Mouse (Mus musculus): ENCODE data around the gene Nlrp1b. TPM values are rescaled to one million over a fixed set of nuclear protein-coding genes. Genes with fewer than 3 reads are reported as not detected.
A peak's percentile ranks its signal among the peaks of the same experiment; 100 is the strongest.

The Nlrp1b gene
- total and polyA plus RNA-seq, 3 experiments = 0.38 to 1.4 (median 0.42) TPM

GRCm38 (mm10) chr11:71202703-71203102 lies 27.8 kb downstream of the Nlrp1b start:
- in situ Hi-C loops (cut with MboI; ENCODE audit: low pct_ligation_motif_present, low pct_unique_long_range_greater_than_20kb, low sequenced_read_pairs) = no loop called here
- peaks cover 0 to 21% of the 10 kb centered on the region in 2 experiments; a peak in 2 of 4 replicates for H3K4me1 ChIP-seq (ENCODE audit: control insufficient read depth in 1 of 2, insufficient read depth in 2 of 2)
- no peaks in the 10 kb centered on the region for H3K9me3 ChIP-seq (replicated peaks; ENCODE audit: low read length)
- 0 out of 2 replicates have a peak overlapping the region, but pooled peaks have one; percentile 6 for H3K9ac ChIP-seq (ENCODE audit: insufficient read depth, low read depth)
- TF ChIP-seq POLR2AphosphoS2 (IDR thresholded peaks at IDR 0.05; ENCODE audit: low read depth, low read length) = no peak
- TF ChIP-seq NRF1 (IDR thresholded peaks at IDR 0.05; ENCODE audit: low read depth, low read length) = peak; percentile 17; the same call in 1 of the 2 replicates
- no peaks in the 10 kb centered on the region for H3K27me3 ChIP-seq (replicated peaks)
- no peak overlapping the region for H3K4me3 ChIP-seq (replicated peaks in 1 of 3; ENCODE audit: low read depth in 2 of 3, low read length in 2 of 3, poor library complexity in 1 of 3)
- no peaks in the 10 kb centered on the region for H3K79me2 ChIP-seq (replicated peaks; ENCODE audit: control insufficient read depth, extremely low read depth, insufficient read depth, poor library complexity, severe bottlenecking)
- DNase-seq (ENCODE audit: extremely low read depth) = peak; percentile 22
- H3K4me2 ChIP-seq (ENCODE audit: insufficient read depth, low read depth, poor library complexity, severe bottlenecking) = no peak overlapping the region
- H3K36me3 ChIP-seq (replicated peaks in 1 of 2; ENCODE audit: control insufficient read depth in 1 of 2, insufficient read depth in 1 of 2, low read length in 1 of 2) = peaks cover 0 to 10% of the 10 kb centered on the region in 2 experiments
- dilution Hi-C loops (cut with MboI; ENCODE audit: extremely low pct_ligation_motif_present, extremely low pct_unique_long_range_greater_than_20kb, low sequenced_read_pairs) = no loop called here
- no peak overlapping the region for H3K27ac ChIP-seq (ENCODE audit: insufficient read depth, low read depth)

DNA sequence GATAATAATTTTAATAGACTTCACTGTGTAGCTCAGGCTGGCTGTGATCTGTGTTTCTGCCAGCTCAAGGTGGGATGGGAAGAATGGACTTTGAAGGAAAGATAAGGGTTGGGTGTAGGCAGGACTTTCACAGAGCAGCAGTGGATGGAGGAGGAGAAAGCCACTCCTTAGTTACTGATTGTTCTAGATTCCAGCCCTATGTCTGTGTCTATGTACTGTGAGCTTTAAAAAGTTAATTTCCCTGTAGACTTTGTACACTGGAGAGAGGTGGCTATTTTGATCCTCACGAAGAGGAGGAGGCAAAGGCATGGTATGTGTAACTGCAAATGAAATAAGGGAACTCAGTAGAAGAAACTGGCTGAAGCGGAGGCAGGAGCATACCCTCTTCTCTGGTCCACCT lies 31.2 kb downstream of the Nlrp1b start:
- dilution Hi-C loops (cut with MboI; ENCODE audit: extremely low pct_ligation_motif_present, extremely low pct_unique_long_range_greater_than_20kb, low sequenced_read_pairs) = no loop called here
- H3K4me1 ChIP-seq (ENCODE audit: control insufficient read depth in 1 of 2, insufficient read depth in 2 of 2) = peaks cover 0 to 15% of the 10 kb centered on the region in 2 experiments; a peak in 2 of 4 replicates
- H3K9me3 ChIP-seq (replicated peaks; ENCODE audit: low read length) = no peaks in the 10 kb centered on the region
- H3K79me2 ChIP-seq (replicated peaks; ENCODE audit: control insufficient read depth, extremely low read depth, insufficient read depth, poor library complexity, severe bottlenecking) = no peaks in the 10 kb centered on the region
- H3K27ac ChIP-seq (ENCODE audit: insufficient read depth, low read depth) = no peak overlapping the region
- in situ Hi-C loops (cut with MboI; ENCODE audit: low pct_ligation_motif_present, low pct_unique_long_range_greater_than_20kb, low sequenced_read_pairs) = no loop called here
- no peaks in the 10 kb centered on the region for H3K27me3 ChIP-seq (replicated peaks)
- peaks cover 0 to 10% of the 10 kb centered on the region in 2 experiments for H3K36me3 ChIP-seq (replicated peaks in 1 of 2; ENCODE audit: control insufficient read depth in 1 of 2, insufficient read depth in 1 of 2, low read length in 1 of 2)
- no peak overlapping the region for H3K4me2 ChIP-seq (ENCODE audit: insufficient read depth, low read depth, poor library complexity, severe bottlenecking)
- TF ChIP-seq NRF1 (IDR thresholded peaks at IDR 0.05; ENCODE audit: low read depth, low read length) = no peak
- no peak for TF ChIP-seq MAFK (IDR thresholded peaks at IDR 0.05; ENCODE audit: insufficient replicate concordance, low read length)
- TF ChIP-seq USF1 (IDR thresholded peaks at IDR 0.05; ENCODE audit: low read depth, low read length) = no peak
- TF ChIP-seq RAD21 (IDR thresholded peaks at IDR 0.05; ENCODE audit: low read depth, low read length) = no peak
- TF ChIP-seq CHD2 (IDR thresholded peaks at IDR 0.05; ENCODE audit: low read length) = no peak
- no peak for TF ChIP-seq EP300 (IDR thresholded peaks at IDR 0.05; ENCODE audit: low read length)
- no peak for TF ChIP-seq TBP (conservative IDR thresholded peaks at IDR 0.05; ENCODE audit: low read depth, low read length)
- no peak for TF ChIP-seq JUN (IDR thresholded peaks at IDR 0.05; ENCODE audit: insufficient read depth, low read depth, low read length)
- no peak for TF ChIP-seq MAX (IDR thresholded peaks at IDR 0.05; ENCODE audit: low read length)
- no peak for TF ChIP-seq ZKSCAN1 (IDR thresholded peaks at IDR 0.05; ENCODE audit: borderline replicate concordance, low read depth, low read length)
- TF ChIP-seq BHLHE40 (IDR thresholded peaks at IDR 0.05; ENCODE audit: low read depth, low read length) = no peak
- TF ChIP-seq ETS1 (conservative IDR thresholded peaks at IDR 0.05; ENCODE audit: low read depth, low read length) = no peak
- H3K4me3 ChIP-seq (replicated peaks in 1 of 3; ENCODE audit: low read depth in 2 of 3, low read length in 2 of 3, poor library complexity in 1 of 3) = no peak overlapping the region
- no peak overlapping the region for H3K9ac ChIP-seq (ENCODE audit: insufficient read depth, low read depth)
- no peak for DNase-seq (ENCODE audit: extremely low read depth)

DNA sequence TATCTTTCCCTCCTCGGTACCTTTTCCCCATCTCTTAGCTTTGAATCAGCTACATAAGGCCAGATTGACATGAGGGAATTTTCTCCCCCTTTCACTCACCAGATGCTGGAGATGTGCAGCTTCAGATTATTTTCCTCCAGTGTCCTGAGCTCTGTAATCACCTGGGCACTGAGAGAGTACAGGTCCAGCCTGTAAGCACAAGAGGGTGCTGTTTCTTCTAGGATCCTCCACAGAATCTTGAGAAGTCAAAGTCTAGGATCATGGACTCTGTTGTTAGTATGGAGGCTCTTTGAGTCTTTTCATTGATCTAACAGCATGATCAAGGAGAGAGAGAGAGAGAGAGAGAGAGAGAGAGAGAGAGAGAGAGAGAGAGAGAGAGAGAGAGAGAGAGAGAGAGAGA lies 60.9 kb downstream of the Nlrp1b start:
- TF ChIP-seq MYC (IDR thresholded peaks at IDR 0.05; ENCODE audit: low read depth, low read length) = no peak
- no peak for TF ChIP-seq ZNF384 (IDR thresholded peaks at IDR 0.05; ENCODE audit: low read depth, low read length)
- no peak for TF ChIP-seq IRF4 (IDR thresholded peaks at IDR 0.05; ENCODE audit: low read depth, low read length)
- peak; percentile 65 for TF ChIP-seq RAD21 (IDR thresholded peaks at IDR 0.05; ENCODE audit: low read depth, low read length)
- TF ChIP-seq CTCF (conservative IDR thresholded peaks at IDR 0.05 in 1 of 2, IDR thresholded peaks at IDR 0.05 in 1 of 2; ENCODE audit: low read depth in 2 of 2, low read length in 2 of 2) = peak in 1 of 2 experiments; percentile 65; a peak in 2 of 4 replicates
- TF ChIP-seq PAX5 (IDR thresholded peaks at IDR 0.05; ENCODE audit: low read length) = no peak
- TF ChIP-seq SMC3 (IDR thresholded peaks at IDR 0.05; ENCODE audit: low read depth, low read length) = peak; percentile 62
- no peak for TF ChIP-seq JUN (IDR thresholded peaks at IDR 0.05; ENCODE audit: insufficient read depth, low read depth, low read length)
- TF ChIP-seq CHD2 (IDR thresholded peaks at IDR 0.05; ENCODE audit: low read length) = no peak
- no peak for DNase-seq (ENCODE audit: extremely low read depth)
- H3K4me3 ChIP-seq (replicated peaks in 1 of 3; ENCODE audit: low read depth in 2 of 3, low read length in 2 of 3, poor library complexity in 1 of 3) = no peak overlapping the region
- H3K27me3 ChIP-seq (replicated peaks) = no peaks in the 10 kb centered on the region
- no peaks in the 10 kb centered on the region for H3K4me1 ChIP-seq (ENCODE audit: control insufficient read depth in 1 of 2, insufficient read depth in 2 of 2)
- H3K27ac ChIP-seq (ENCODE audit: insufficient read depth, low read depth) = no peak overlapping the region
- in situ Hi-C loops (cut with MboI; ENCODE audit: low pct_ligation_motif_present, low pct_unique_long_range_greater_than_20kb, low sequenced_read_pairs) (loop anchor here (10.0 kb wide), 1 partner anchor 155 kb away; no protein-coding TSS in a partner anchor), dilution Hi-C loops (cut with MboI; ENCODE audit: extremely low pct_ligation_motif_present, extremely low pct_unique_long_range_greater_than_20kb, low sequenced_read_pairs) (no loop called here)
- no peak overlapping the region for H3K9ac ChIP-seq (ENCODE audit: insufficient read depth, low read depth)
- no peaks in the 10 kb centered on the region for H3K9me3 ChIP-seq (replicated peaks; ENCODE audit: low read length)
- no peaks in the 10 kb centered on the region for H3K79me2 ChIP-seq (replicated peaks; ENCODE audit: control insufficient read depth, extremely low read depth, insufficient read depth, poor library complexity, severe bottlenecking)
- no peaks in the 10 kb centered on the region for H3K36me3 ChIP-seq (replicated peaks in 1 of 2; ENCODE audit: control insufficient read depth in 1 of 2, insufficient read depth in 1 of 2, low read length in 1 of 2)
- no peak overlapping the region for H3K4me2 ChIP-seq (ENCODE audit: insufficient read depth, low read depth, poor library complexity, severe bottlenecking)

Measured in CH12.LX (cell line).